Mouse (Mus musculus) ZHBTc4 (cell line): ENCODE data around the gene Fsip1.

ENCODE experiments used
- DNase-seq: peaks from one replicate; pipeline ENCODE4 v3.0.0-alpha.2; 2011; ENCODE audit warnings: low read depth, low spot score

The Fsip1 gene

DNA sequence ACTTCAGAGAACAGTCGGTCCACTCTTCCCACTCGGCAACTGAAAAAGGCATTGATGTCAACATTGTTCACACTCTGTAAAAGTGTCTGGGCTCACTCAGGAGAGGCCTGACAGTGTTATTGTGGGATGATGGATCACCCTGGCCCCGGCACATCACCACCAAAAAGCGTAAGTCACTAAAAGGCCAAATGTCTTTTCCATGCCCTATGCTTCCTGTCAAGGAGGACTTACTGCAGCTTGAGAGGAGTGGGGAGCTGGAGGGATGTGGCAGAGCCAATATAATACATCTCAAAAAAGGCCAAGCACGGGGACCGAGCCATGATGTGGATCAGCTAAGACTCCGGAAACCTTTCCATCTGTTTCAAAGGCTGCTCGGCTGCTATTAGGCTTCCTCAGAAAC, 2.2 kb downstream of the Fsip1 start:
- no peak for DNase-seq

DNA sequence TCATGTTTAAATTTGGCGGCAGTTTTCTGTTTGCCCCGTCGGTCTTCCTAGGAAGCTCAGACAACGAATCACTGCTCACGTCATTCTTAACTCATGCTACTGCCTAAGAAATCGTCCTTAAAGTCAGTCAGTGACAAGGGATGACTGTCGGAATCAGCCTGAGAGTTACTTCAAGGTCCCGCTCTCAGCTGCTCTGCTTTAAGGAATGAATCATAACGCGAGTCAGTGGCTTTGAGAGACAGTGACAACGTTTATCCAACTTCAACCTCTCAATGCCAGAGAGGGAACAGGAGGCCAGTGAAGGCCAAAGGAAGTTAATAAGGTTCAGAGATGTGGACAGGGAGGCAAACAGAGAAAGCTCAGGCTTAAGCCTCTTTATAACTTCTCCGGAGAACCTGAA, 7.8 kb downstream of the Fsip1 start:
- DNase-seq: no peak

DNA sequence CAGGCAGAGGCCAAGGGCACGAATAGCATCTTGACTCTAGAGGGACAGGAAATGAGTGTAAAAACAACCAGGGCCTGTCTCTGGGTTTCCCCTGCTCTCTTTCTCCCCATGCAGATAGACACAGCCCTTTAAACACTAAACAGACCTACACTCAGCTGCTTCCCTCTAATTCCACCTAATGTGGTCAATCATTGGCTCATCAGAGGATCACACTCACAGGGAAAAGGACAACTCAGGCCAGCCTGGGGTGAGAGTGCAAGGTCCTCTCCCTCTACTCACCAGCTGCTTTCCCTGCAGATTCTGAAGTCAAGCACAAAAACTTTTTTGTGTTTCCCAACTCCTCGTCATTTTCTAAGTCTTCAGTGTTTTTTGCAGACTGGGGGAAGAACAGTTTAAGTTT, 8.8 kb downstream of the Fsip1 start:
- no peak for DNase-seq

DNA sequence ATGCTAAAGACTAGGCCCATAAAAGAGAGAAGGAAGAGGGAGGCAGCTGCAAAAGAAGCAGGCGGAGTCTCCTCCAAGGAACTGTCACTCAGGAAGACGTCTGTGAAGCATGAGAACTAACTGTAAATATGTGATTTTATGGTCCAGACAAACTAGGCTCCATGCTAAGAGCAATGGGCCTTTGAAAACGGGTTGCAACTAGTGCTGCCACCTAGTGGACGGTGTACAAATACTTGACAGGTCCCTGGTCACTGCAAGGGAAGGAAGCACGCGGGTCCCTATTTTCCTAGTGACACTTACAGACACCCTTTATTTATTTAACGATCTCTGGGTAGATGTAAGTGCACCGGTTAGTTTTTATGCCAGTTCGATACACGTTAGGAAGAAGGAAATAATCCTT, 10.9 kb downstream of the Fsip1 start:
- peak; percentile 81 for DNase-seq

DNA sequence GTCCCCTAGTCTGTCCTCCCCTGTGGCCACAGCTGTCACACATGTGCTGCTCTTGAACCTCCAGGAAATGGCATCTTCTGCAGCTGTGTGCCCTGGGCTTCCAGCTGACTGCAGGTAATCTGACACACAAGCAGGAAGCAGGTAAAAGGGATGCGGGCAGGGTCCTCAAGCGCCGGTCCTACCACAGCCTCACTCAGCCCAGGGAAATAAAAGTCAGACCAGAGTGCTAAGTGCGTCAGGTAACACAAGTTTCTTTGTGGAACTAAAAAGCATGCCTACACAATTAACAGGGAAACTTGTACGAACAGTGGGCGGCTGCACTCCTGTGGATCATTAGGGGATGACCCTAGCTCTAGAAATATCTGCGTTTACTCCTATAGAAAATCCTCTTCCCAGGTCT, 20.6 kb downstream of the Fsip1 start:
- DNase-seq: no peak

DNA sequence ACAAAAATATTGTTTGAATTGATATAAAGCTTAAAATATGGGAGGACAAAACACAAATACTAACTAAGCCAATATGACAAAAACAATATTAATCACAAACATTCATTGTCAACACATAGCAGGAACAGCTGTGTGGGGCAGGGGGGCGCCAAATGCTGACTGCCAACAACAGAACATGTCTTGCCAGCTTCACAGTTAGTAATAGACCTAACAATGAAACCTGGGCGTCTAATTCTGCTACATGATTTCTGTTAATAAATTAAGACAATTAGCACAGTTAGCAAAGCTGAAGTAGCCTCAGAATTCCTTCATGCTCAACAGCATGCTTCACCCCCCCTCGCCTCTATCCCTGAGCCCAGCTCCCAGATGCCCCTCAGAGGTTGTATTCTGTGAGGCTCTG, 21.2 kb downstream of the Fsip1 start:
- DNase-seq: no peak

DNA sequence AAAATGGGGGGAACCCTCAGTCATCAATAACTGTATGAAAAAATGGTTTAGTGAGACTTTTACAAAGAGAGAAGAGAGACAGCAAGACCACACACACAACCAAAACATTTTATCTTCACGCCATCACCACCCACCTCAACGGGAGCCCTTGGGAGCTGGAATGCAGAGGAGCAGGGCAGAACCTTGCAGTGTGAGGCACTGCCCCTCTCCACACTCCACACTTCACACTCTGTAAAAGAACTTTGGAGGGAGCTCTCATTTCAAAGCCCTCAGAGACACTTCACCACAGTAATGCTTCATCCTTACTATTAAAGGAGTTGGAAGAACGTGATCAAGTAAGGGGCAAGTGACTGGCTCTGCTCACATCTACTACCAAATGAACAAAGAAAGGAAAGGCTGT, 26.2 kb downstream of the Fsip1 start:
- DNase-seq: no peak

DNA sequence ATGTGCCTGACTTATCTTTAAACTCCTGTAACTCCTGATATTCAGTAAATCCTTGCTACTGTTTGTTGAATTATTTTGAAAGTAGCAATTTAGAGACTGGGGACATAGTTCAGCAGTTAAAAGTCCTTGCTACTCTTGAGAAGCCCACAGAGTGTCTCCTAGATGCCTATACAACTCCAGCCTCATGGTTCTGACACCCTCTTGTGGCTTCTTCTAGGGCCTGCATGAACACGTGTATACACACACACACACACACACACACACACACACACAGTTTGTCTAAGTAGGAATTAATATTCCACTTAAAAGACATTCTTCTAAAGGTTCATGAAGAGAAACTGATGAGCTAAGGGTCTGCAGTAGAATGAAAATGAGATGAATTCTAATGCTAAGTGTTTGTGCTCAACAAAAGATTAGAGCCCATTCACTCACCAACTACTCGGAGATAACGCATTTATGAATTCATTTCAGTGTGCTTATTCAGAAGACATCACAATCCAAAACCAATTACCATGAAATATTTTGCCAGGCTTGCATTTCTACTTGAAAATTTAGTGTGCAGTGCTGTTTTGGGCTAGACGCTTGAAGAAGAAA, 28.2 kb downstream of the Fsip1 start:
- no peak for DNase-seq

DNA sequence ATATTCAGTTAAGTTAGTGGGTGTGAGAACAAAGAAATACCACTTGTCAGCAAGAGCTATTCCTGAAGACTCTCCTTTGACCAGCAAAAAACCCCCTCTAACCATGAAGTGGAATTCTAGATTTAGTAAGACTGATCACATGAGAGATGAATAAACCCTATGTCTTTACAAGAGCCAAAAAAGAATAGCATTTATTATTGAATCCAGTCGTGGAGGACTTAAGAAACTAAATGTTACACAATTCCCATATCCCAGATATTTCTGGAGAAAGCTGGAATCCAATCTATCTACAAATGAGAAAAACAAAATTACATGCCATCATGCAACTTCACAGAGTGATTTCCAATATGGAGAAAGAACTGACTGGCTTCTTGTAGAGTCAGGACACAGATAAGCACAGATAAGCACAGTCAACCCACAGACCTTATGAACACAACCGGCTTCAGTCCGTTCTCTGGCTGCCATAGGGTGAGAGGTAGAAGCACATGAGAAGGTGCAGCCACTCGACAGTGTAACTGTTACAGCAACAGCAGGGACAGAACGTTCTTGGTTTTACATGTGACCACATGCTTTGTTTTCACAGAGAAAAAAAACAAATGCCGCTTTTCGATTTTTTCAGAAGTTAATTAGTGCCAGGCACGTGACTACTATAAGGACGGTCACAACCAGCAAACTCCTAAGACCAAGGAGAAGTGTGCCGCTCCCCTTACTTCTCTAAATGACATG, 31.3 kb downstream of the Fsip1 start:
- DNase-seq: no peak

DNA sequence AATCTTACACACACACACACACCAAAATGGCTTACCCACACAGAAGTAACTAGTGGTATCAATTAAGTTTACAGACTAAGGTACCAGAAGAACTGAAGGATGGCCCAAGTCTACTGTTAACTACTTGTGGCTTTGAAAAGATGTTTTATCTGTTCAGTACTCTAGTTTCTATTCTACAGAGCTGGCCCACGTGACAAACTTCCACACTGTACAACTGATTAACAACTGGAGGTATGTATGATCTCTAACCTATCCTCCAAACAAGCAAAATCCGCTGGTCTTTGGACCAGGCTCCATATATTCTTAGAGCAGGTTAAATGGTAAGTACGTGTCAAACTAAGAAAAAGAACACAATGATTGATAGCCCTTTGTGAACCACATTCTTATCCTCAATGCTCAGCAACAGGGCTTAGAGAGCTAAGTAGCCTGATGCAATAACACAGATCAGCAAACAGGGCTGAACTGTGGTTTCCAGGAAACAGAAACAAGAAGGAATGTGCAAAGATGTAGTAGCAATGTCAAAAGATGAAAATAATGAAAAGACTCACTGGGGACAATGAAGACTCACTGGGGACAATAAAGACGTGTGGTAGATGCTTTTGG, 38.7 kb downstream of the Fsip1 start:
- no peak for DNase-seq

DNA sequence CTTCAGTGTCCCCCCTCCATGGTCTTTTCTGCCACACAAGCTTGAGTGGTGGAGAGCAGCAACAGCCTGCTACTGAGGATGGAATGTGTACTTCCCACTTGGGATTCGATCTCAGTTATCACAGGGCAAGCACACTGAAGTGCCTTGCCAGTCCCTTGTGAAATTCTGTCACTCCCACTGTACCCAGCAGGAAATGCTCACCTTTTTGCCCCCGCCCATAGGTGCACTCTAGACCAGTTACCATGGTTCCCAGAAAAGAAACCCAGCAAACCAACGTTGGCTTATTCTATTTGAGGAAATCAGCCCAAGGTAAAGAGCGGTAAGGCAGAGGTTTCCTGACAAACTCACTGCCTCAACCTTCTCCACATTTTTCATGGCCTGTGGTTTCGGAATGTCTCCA, 47.1 kb downstream of the Fsip1 start:
- no peak for DNase-seq

DNA sequence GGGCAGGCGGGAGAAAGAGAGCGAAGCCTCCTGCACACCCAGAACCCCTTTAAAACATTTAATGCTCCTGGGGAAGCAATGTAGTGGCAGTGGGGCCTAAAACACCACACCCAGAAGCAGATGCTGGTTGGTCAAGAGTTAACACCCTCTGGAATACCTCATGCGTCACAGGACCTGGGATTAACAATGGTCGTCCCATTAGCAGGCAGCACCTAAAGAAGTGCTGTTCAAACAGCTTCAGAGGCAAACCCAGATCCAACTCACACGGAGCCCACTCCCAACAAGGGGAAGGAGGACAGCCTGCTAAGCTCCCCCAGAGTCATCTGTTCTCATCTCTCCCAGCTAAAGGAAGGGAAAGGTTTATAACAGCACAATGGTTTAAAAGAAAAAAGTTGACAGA, 48.1 kb downstream of the Fsip1 start:
- peak; percentile 7 for DNase-seq

DNA sequence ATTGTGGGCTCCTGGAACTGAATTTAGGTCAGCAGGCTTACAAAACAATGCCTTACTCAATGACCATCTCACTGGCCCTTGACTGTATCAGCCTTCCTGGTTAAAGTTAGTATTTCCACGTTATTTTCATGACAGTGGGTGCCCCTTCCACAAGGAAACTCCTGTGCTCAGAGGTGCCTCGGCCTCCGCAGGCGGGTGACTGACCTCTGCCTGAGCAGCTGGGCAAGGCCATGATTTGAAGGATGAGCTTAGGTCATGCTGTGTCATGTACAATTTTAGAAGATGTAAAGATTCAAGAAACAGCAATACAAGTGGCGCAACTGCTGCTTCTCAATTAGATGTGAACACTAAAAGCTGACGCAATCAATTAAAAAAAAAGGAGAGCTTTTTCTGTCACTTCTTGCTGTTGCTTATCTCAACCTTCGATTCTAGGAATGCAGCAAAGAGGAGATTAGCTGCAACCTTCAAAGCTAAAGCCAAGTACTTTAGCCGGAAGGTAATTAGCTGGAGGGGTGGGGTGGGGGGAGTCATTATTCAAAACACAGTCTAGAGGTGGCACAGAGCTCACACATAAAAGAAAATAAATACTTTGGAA, 50.7 kb downstream of the Fsip1 start:
- DNase-seq: no peak

DNA sequence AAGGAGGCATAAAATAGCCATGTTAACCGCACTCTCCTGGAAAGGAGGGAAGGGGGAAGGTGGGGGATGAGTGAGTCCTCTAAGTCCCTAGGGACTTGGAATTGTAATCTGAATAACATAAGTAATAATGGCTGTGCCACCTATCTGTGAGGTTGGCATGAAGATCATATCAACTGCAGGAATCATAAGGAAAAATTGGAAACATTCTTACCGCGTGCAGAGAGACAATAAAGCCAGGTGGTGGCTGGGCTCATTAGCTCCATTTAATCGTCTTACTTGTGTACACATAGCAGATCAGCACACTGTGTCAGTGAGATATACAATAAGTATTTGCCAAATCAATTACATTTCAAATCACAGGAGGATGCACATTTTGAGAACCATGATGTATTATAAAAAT, 52.1 kb downstream of the Fsip1 start:
- no peak for DNase-seq

DNA sequence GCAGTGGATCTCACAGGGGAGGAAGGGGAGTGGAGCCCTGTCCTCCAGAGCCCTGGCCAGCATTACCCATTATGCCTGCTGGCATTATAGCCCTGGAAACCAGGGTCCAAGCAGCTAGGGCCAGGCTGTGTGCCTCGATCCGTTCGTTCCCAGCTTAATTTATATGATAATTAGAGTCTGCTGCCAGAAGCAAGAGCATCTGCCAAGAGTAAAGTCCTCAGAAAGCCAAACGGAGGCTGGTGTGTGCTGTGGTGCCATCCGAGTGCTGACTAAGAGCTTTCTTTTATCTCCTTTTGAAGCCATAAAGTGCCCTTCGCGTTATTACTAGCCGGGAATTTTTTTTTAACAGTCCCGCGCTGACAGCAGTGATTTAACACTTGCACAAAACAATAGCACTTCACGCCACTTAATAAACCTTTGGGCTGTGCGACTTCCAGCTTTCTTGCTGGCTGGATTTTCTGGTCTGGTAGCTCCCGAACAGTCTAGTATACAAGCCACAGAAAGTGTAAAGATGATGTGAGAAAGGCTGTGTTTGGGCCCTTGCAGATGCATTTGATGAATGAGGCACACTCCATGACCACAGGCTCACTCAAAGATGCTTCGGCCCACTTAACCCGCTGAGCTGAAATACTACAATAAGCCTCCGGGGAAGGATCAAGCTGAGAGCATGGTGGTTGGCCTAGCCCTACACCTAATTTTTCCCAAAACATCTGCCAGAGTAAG, 52.9 kb downstream of the Fsip1 start:
- no peak for DNase-seq

DNA sequence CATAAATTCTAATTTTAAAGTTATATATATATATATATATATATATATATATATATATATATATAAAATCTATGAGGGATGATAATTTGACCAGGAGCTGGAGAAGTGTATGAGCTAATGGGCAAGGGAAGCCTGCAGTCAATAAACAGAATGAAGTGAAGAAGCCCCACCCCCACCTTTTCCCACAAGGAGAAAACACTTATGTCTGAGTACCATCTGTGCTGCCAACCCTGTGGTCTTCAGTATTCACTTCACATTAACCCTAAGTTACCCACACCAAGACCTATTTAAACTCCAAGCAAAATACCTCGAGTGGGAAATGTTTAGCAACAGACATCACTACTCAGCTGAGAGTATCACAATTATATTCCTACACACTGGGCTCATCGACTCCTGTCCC, 53.8 kb downstream of the Fsip1 start:
- DNase-seq: no peak

DNA sequence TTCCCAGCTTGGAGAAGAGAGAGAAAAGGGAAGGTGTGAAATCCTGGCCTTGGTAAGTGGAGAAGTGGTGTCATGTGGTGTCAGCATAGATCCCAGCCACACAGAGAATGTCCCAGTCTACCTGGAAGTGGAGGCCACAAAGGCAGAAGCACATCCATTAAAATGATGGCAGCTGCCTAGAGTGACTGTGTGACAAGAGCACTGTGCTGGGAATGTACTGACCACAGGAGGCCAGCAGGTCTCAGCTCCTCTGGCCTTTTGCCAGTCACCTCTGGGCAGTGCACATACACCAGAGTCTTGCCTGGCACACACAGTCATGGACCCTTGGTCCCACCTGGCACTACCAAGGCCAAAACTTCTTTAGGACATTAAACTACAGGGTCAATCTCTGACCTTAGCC, 54.8 kb downstream of the Fsip1 start:
- no peak for DNase-seq

DNA sequence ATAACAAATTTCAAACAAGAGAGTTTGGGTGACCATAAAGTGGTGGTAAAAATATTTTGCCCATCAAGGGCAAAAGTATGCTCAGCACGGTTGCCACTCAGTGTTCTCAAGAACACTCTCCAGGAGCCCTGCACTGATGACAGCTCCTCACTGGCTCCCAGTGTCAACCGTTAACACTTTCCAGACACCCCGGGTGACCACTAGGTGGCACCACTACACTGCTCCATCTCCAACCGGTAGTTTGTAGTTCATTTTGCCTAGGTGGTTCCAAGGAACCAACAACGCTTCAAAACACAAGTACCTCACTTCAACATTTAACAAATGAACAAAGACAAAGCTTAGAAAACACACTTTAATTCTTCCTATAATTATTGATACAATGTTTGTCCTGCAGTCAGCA, 56.9 kb downstream of the Fsip1 start:
- peak; percentile 87 for DNase-seq

DNA sequence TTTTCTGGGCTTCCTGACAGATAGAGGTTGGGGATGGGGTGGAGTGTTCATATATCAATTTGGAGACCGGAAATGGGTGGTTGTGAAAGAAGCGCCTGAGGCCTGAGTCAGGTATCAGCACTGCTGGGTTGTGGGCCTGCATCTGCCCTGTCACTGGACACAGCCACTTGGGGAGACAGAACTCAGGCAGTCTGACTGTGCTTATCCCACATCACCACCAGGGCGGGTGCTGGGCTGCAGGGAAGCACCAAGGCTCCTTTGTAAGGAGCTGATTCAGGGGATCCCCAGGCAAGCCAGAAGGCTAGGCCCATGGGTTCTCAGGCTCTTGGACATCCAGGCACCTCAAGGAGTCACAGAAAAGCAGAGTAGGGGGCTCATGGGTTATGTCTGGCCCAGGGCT, 59.8 kb downstream of the Fsip1 start:
- DNase-seq: peak; percentile 45

DNA sequence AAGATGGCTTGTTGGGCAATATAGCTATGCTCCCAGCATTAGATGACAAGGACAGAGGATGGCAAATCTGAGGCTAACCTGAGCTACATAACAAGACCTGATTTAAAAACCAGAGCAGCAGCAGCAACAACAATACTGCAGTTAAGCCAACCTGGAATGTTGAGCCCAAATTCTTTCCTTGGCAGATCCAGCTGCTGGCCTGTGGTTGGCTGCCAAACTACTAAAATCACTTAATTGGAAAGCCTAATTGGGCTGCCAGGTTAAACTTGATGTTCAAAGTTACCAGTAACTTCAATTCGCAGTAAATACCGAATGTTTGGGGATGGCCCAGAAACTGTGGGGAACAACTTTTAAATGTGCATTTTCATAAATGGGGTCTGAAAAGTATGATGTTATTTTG, 74.6 kb downstream of the Fsip1 start:
- DNase-seq: no peak

DNA sequence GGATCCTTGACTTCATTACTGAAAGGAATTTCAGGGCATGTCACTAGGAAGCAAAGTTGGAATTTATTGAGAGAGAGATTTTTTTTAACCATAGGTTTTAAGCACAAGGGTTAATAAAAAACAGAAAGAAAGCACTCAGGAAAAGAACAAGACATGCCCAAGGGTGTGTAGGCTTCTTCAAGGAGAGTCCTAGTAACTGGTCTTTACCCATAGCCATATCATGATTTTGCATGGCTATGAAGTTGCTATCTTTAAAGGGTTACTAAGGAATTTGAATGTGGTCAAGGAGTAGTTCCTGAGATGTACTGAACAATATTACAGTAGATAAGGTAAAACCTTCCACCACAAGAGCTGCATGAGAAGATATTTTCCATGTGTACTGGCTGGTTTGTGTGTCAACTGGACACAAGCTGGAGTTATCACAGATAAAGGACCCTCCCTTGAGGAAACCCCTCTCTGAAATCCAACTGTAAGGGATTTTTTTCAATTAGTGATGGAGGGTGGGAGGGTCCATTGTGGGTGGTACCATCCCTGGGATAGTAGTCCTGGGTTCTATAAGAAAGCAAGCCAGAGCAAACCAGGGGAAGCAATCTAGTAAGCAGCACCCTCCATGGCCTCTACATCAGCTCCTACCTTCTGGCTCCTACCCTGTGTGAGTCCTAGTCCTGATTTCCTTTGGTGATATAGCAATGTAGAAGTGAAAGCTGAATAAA, 76.7 kb downstream of the Fsip1 start:
- peak; percentile 7 for DNase-seq

DNA sequence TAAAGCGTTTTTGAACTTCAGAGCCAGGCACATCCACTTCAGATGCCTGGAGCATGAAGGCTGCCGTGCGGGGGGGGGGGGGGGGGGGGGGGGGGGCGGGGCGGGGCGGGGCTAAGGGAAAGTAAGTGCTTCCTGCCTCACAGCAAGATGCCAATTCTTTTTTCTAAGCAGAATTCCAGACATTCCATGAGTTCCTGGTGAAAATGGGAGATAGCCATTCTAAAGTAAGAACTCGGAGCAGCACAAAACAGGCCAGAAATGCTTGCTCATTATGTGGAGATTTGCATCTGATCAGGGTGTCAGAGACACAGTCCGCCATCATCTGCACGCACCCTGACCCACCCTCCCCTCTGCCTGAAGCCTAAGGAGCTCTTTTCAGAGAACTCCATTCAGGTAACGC, 77.3 kb downstream of the Fsip1 start:
- DNase-seq: peak; percentile 94
